Mouse (Mus musculus) olfactory bulb, adult 2 months (tissue): ENCODE results near the gene Pigo. TPM values are rescaled to one million over a fixed set of nuclear protein-coding genes. Genes with fewer than 3 reads are reported as not detected.

ENCODE experiments used
- H3K27ac ChIP-seq: fragments of 200-500 bp; 2 replicates; pipeline ENCODE4 v1.5.1; 2012; ENCODE audit warnings: low read depth, low read length; ENCODE audit not compliant: insufficient read depth
- H3K4me1 ChIP-seq: fragments of 200-500 bp; 2 replicates; pipeline ENCODE4 v1.6.1; 2012; ENCODE audit warnings: low read length; ENCODE audit not compliant: control insufficient read depth, insufficient read depth
- H3K4me3 ChIP-seq: fragments of 200-500 bp; 2 replicates; pipeline ENCODE4 v1.5.1; 2012; ENCODE audit warnings: mild to moderate bottlenecking, low read depth, low read length, moderate library complexity; ENCODE audit not compliant: insufficient read depth
- CTCF ChIP-seq: fragments of 200-500 bp; IDR thresholded peaks from 2 replicates; pipeline ENCODE4 v1.5.1; 2012; ENCODE audit warnings: low read depth, mild to moderate bottlenecking, low read length, moderate library complexity; ENCODE audit not compliant: insufficient read depth
- POLR2A ChIP-seq: fragments of 200-500 bp; IDR thresholded peaks from 2 replicates; pipeline ENCODE4 v1.6.1; 2012; ENCODE audit warnings: mild to moderate bottlenecking, low read depth, low read length, moderate library complexity; ENCODE audit not compliant: insufficient read depth
- WGBS: fragments of 180-500 bp; shearing (Covaris S2); methylation state at CpG from one replicate; pipeline ENCODE4 v1.1.7; 2018; 5-methylcytosine and 5-hydroxymethylcytosine counted together
- polyA plus RNA-seq: library from polyadenylated mRNA; stranded (reverse); fragments of >200 nt; gene quantifications from 2 replicates; pipeline ENCODE4 v1.2.4, GENCODE M21; 2012; ENCODE audit warnings: low replicate concordance; ENCODE audit not compliant: missing spikeins, insufficient read depth, insufficient read length

The Pigo gene
- polyA plus RNA-seq, result not detected in 2 replicates

DNA sequence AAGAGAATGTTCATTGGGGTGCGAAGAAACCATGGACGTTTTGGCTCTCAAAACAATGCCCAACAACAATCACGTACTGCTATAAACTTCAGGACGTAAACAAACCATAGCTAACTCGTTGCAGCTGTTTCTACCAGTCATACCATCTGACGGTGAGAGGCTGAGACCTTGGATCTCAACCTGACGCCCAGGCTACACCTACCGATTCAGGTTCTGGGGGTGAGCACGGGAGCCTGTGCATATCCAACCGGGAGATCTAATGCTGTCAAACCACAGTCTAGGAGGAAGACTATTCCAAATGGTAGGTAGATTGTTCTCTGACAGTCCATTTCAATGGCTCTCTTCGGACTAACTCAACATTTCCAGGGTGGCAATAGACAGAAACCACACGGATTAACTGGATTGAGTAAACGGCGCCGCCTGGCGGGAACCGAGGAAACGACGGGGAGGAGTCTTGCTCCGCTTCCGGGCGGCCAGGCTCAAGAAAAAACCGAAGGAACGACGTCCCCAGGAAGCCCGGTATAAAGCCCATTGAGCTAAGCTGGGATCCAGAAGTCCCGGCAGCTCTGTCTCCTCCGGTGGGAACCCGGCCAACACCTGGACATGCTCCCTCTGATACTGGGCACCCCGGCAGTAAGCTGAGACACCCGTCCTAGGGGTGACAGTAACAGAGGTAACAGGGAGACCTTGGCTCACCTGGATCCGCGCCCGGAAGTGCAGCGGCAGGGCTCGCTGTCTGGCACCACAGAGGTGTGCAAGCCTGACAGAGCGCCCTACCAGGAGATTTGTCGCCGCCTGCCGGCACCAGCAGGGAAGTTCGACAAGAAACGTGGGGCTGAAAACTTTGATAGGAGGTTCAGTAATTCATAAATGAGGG, at the start of gene Pigo:
Gene Pigo (minus strand): TSS at position 736 of the 877 bp plus-strand sequence.
- H3K4me3 ChIP-seq, result peak within 1 kb of the TSS; percentile 64
- peak within 1 kb of the TSS; percentile 67 for H3K27ac ChIP-seq
- WGBS, result 5% methylated on average over 42 of the region's 42 CpGs
- TF ChIP-seq POLR2A (peak; percentile 62), CTCF (peak; percentile 75)
- peaks cover 14% of the 10 kb centered on the region for H3K4me1 ChIP-seq

DNA sequence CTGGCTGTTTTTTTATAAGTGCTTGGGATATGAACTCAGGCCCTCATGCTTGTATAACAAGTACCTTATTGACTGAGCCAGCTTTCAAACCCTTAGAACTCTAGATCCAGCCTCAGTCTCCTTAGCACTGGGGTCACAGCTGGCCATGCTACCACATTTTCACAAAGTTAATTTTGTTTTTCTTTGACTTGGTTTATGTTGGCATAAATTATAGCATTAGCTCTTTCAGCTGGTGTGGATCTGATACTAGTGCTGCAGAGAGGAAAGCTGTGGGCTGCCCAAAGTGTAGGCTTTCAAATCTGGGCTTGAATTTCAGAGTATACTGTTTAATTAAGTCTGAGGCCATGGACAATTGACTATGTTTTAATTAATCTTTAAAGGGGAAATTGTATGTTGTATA, 49.3 kb upstream of the Pigo start:
- Histone ChIP-seq H3K4me1 (peaks cover 3% of the 10 kb centered on the region; the same call in 1 of the 2 replicates), H3K4me3 (no peak overlapping the region), H3K27ac (no peak overlapping the region)
- TF ChIP-seq CTCF (no peak), POLR2A (no peak)

DNA sequence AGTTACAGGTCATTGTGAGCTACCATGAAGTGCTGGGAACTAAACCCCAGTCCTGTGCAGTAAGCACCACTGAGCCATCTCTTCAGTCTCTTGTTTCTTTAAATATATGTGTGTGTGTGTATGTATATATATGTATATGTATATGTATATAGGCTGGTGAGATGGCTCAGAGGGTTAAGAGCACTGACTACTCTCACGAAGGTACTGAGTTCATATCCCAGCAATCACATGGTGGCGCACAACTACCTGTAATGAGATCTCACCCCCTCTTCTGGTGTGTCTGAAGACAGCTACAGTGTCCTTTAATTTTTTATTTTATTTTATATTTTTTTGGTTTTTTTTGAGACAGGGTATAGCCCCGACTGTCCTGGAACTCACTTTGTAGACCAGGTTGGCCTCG, 39.9 kb upstream of the Pigo start:
- TF ChIP-seq CTCF (no peak), POLR2A (no peak)
- no peak overlapping the region for H3K4me3 ChIP-seq
- 98% methylated on average over 4 of the region's 4 CpGs for WGBS
- H3K27ac ChIP-seq, result no peak overlapping the region
- peaks cover 2% of the 10 kb centered on the region; the same call in 1 of the 2 replicates for H3K4me1 ChIP-seq

DNA sequence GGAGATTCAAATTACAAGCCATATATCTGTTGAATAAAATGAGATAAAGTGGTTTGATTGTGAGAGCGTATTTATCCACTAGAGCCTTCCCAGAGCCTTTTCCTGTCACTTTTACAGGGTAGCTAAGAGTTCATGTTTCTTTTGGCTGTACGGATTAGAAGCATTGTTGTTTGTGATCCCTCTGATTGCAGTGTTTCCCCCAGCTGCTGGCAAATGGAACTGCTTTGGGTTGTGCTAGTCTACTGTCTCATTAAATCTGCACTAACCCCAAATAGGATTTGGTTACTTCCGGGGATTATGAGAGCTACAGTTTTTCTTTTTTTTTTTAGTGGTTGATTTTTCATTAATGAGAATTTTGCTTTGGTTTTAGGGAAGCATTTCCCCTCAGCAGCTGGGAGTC, 34.7 kb upstream of the Pigo start:
- 20% methylated on average over 3 of the region's 3 CpGs for WGBS
- no peak for TF ChIP-seq POLR2A
- TF ChIP-seq CTCF, result no peak
- no peak overlapping the region for H3K4me3 ChIP-seq
- peaks cover 13% of the 10 kb centered on the region for H3K4me1 ChIP-seq
- no peak overlapping the region for H3K27ac ChIP-seq

DNA sequence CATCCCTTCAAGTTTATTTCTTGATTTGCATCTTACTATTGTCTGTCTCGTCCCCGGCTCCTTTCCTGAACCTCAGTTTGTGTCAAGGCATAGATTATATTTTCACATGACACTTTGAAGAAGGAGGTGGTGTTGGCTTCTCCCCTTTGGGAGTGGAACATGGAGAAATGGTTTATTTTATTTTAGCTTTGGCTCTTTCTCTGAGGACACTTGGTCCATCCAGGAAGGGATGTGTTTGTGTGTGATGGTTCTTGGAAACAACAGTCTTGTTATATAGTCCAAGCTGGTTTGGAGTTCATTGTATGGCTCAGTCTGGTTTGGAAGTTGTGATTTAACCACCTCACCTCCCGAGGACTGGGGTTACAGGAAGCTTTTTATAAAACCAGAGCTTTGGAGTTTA, 34.1 kb upstream of the Pigo start:
- Histone ChIP-seq H3K4me3 (peak overlapping the region; percentile 81; the same call in 1 of the 2 replicates), H3K27ac (no peak overlapping the region), H3K4me1 (peaks cover 13% of the 10 kb centered on the region)
- TF ChIP-seq POLR2A, result no peak
- TF ChIP-seq CTCF, result no peak
- WGBS, result 19% methylated on average over 3 of the region's 3 CpGs

DNA sequence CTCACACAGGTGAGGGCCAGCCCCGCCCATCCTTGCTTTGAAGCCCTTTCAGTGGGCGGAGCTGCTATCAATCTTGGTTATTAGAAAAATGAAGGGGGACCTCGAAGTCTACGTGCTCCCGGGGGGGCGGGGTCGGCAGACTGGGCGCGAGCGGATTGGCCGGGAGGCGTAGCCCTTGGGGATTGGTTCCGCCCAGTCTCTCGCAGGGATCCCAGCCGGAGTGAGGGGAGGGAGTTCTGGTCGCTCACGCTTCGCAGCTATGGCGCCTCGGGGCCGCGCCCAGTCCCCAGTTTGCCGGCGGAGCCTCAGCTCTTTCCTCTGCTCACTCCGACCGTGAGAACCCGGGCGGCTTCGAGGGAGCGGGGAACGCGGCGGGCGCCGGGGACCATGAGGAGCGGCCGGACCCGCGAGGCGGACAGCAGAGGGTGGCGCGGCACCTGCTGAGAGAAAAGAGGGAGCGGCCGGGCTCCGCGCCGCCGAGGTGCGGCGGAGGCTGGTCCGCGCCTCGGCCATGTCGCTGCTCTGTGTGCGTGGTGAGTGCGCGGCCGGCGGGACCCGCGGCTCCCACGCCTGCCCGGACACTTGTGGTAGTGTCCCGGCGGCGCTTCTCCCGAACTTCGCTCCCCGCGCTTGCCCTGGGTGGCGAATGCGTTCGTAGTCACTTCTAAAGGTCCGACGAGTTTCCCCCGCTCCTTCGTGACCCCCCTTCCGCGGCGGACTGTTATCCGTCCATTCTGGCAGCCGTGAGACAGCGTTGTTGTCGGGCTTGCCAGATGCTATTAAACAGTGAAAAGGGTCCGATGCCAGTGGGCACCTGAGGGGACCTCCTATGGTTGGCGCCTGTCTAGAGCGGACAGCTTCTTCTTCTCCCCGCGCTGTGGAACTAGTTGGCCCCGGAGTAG, 33.4 kb upstream of the Pigo start, which contains the start of gene Unc13b:
Gene Unc13b (plus strand): TSS at position 201 of the 902 bp plus-strand sequence.
- peaks cover 13% of the 10 kb centered on the region for H3K4me1 ChIP-seq
- H3K4me3 ChIP-seq, result peak within 1 kb of the TSS; percentile 81
- WGBS, result under 1% methylated on average over 90 of the region's 90 CpGs
- H3K27ac ChIP-seq, result no peak within 1 kb of the TSS
- TF ChIP-seq POLR2A, result no peak; the same call in 1 of the 2 replicates
- TF ChIP-seq CTCF, result no peak

DNA sequence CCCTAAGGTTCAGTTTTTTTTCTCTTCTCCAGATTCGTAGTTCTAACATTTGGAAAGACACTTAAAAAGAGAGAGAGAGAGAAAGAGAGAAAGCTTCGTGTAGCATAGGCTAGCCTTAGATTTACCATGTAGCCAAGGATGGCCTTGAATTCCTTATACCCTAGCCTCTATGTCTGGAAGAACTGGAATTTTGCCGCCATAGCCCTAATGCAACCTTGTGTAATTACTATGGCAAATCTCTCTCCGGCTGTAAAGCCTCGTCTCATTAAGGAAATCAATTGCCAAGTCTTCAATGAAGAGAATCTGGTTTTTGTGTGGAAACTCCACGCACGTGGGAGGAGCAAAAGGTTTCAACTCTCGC, 32.8 kb upstream of the Pigo start:
- TF ChIP-seq CTCF (no peak), POLR2A (no peak)
- peak overlapping the region; percentile 81; the same call in 1 of the 2 replicates for H3K4me3 ChIP-seq
- H3K27ac ChIP-seq, result no peak overlapping the region
- peaks cover 13% of the 10 kb centered on the region for H3K4me1 ChIP-seq
- WGBS, result 17% methylated on average over 8 of the region's 8 CpGs

DNA sequence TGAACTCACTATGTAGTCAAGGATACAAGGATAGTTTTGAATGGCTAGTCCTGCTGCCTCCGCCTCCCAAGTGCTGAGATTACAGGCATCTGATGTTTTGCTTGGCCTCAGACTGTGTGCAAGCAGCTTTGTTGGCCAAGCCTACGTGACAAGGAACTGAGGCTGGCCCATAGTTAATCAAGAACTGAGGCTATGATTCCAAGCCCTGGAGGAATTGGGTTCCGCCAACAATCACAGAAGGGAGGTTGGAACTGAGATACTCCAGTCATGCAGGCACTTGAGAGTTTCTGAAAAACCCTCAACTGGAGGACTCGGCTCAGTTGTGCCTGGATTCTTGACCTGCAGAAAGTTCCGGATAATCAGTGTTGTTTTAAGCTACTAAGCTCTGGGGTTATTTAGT, 32.0 kb upstream of the Pigo start:
- H3K4me1 ChIP-seq, result peaks cover 13% of the 10 kb centered on the region
- no peak overlapping the region for H3K27ac ChIP-seq
- 97% methylated on average over 5 of the region's 5 CpGs for WGBS
- H3K4me3 ChIP-seq, result no peak overlapping the region
- no peak for TF ChIP-seq POLR2A
- no peak for TF ChIP-seq CTCF
